Mouse (Mus musculus): ENCODE results near the gene Ppp2ca.

DNA sequence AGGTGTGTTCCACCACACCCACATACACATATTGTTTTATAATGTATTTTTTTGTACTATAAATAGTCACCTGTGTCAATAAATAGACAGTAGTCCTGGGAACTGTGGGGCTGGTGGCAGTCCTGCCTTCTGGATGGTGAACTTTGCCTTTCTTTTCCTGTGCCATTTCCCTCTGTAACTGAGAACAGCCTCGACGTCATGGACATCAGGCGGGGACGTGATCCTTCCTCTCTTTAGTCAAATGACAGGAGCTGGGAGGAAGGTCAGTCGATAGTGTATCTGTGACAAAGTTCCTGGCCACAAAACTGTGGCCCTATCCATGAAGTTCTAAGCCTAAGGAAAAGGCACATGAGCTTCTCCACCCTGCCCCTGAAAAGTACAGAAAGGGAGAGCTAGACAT is 3.9 kb upstream of the Ppp2ca start:
- TF ChIP-seq CTCF (IDR thresholded peaks at IDR 0.05; ENCODE audit: low read depth, low read length) (no peak), POLR2A (IDR thresholded peaks at IDR 0.05; ENCODE audit: extremely low read depth, insufficient read depth, low read length) (no peak)

All from liver, adult 2 months (tissue).